Mouse (Mus musculus) E14TG2a.4 (cell line): ENCODE results near the gene Reck.

Source experiments
- H3K27me3 ChIP-seq: 2 replicates; pipeline ENCODE4 v1.6.1; 2014; ENCODE audit warnings: low read length, control low read depth; ENCODE audit not compliant: insufficient read depth
- H3K36me3 ChIP-seq: 2 replicates; pipeline ENCODE4 v1.6.1; 2014; ENCODE audit warnings: low read length, control low read depth; ENCODE audit not compliant: insufficient read depth
- H3K4me1 ChIP-seq: replicated peaks from 2 replicates; pipeline ENCODE4 v1.6.1; 2014; ENCODE audit warnings: low read depth, low read length, control low read depth
- H3K4me3 ChIP-seq: replicated peaks from 2 replicates; pipeline ENCODE4 v1.5.1; 2014; ENCODE audit warnings: mild to moderate bottlenecking, low read length
- H3K9me3 ChIP-seq: 2 replicates; pipeline ENCODE4 v1.6.1; 2014; ENCODE audit warnings: low read length, control low read depth
- CTCF ChIP-seq: conservative IDR thresholded peaks from 2 replicates; pipeline ENCODE4 v1.5.1; 2014; ENCODE audit warnings: low read length
- NANOG ChIP-seq: IDR thresholded peaks from 2 replicates; pipeline ENCODE4 v1.6.1; 2014; ENCODE audit warnings: borderline replicate concordance, low read length, mixed read lengths
- POU5F1 ChIP-seq: IDR thresholded peaks from 2 replicates; pipeline ENCODE4 v1.6.1; 2014; ENCODE audit warnings: low read length, borderline replicate concordance

The Reck gene

GRCm38 (mm10) chr4:43947571-43947970, 72.2 kb downstream of the Reck start:
- Histone ChIP-seq H3K4me1 (peaks cover 23% of the 10 kb centered on the region), H3K4me3 (no peak overlapping the region), H3K36me3 (no peaks in the 10 kb centered on the region), H3K9me3 (no peaks in the 10 kb centered on the region), H3K27me3 (no peaks in the 10 kb centered on the region)
- no peak for TF ChIP-seq POU5F1
- TF ChIP-seq CTCF, result no peak
- TF ChIP-seq NANOG, result no peak

- peaks cover 17% of the 10 kb centered on the region for H3K27me3 ChIP-seq
- no peaks in the 10 kb centered on the region for H3K36me3 ChIP-seq
- TF ChIP-seq CTCF (peak; percentile 72), NANOG (no peak)
- peaks cover 52% of the 10 kb centered on the region for H3K4me1 ChIP-seq
- peak within 1 kb of the TSS; percentile 94 for H3K4me3 ChIP-seq
- H3K9me3 ChIP-seq, result no peaks in the 10 kb centered on the region
These were observed 82.0 kb downstream of the Reck start, which contains the start of gene Glipr2 for GRCm38 (mm10) chr4:43957292-43957845. Gene Glipr2 (plus strand): TSS chr4:43957401.

- H3K36me3 ChIP-seq, result no peaks in the 10 kb centered on the region; the same call in 1 of the 2 replicates
- TF ChIP-seq POU5F1 (no peak), NANOG (no peak), CTCF (no peak)
These were observed 82.6 kb downstream of the Reck start for GRCm38 (mm10) chr4:43957846-43958461.

GRCm38 (mm10) chr4:43959523-43960179, 84.3 kb downstream of the Reck start:
- no peaks in the 10 kb centered on the region for H3K9me3 ChIP-seq
- H3K36me3 ChIP-seq, result peaks cover 4% of the 10 kb centered on the region
- peaks cover 70% of the 10 kb centered on the region for H3K4me1 ChIP-seq
- no peak for TF ChIP-seq CTCF
- TF ChIP-seq POU5F1, result no peak
- TF ChIP-seq NANOG, result no peak
- H3K4me3 ChIP-seq, result peak overlapping the region; percentile 48; the same call in 1 of the 2 replicates
- peaks cover 17% of the 10 kb centered on the region for H3K27me3 ChIP-seq

More at GRCm38 (mm10) chr4:43957846-43958461, 82.6 kb downstream of the Reck start:
- Histone ChIP-seq H3K27me3 (peaks cover 17% of the 10 kb centered on the region), H3K9me3 (no peaks in the 10 kb centered on the region), H3K4me3 (peak overlapping the region; percentile 94), H3K4me1 (peaks cover 53% of the 10 kb centered on the region)

GRCm38 (mm10) chr4:43960207-43960606, 84.9 kb downstream of the Reck start:
- no peaks in the 10 kb centered on the region for H3K9me3 ChIP-seq
- no peak overlapping the region for H3K4me3 ChIP-seq
- peaks cover 4% of the 10 kb centered on the region for H3K36me3 ChIP-seq
- H3K4me1 ChIP-seq, result peaks cover 75% of the 10 kb centered on the region
- TF ChIP-seq POU5F1, result no peak
- TF ChIP-seq CTCF, result no peak
- no peak for TF ChIP-seq NANOG
- peaks cover 17% of the 10 kb centered on the region for H3K27me3 ChIP-seq

- Histone ChIP-seq H3K4me3 (peak overlapping the region; percentile 43), H3K36me3 (peaks cover 13% of the 10 kb centered on the region), H3K4me1 (peaks cover 84% of the 10 kb centered on the region), H3K9me3 (peaks cover 13% of the 10 kb centered on the region), H3K27me3 (no peaks in the 10 kb centered on the region; the same call in 1 of the 2 replicates)
- TF ChIP-seq POU5F1, result no peak
- TF ChIP-seq CTCF, result no peak
- no peak for TF ChIP-seq NANOG
These were observed 89.0 kb downstream of the Reck start for GRCm38 (mm10) chr4:43964326-43964833.

- H3K27me3 ChIP-seq, result no peaks in the 10 kb centered on the region
- peaks cover 15% of the 10 kb centered on the region for H3K36me3 ChIP-seq
- peaks cover 84% of the 10 kb centered on the region for H3K4me1 ChIP-seq
- H3K9me3 ChIP-seq, result peaks cover 13% of the 10 kb centered on the region
- TF ChIP-seq NANOG, result no peak
- no peak for TF ChIP-seq CTCF
- TF ChIP-seq POU5F1, result no peak
- H3K4me3 ChIP-seq, result peak overlapping the region; percentile 60
These were observed 89.8 kb downstream of the Reck start for GRCm38 (mm10) chr4:43964951-43965684.
